Mouse (Mus musculus) liver, postnatal 0 days (tissue): ENCODE data around the gene Prr15.

Experiments
- CTCF ChIP-seq: sonication (generic); IDR thresholded peaks from 2 replicates; pipeline ENCODE4 v1.5.1; 2016; ENCODE audit warnings: antibody characterized with exemption, low read depth
- EP300 ChIP-seq: IDR thresholded peaks from 2 replicates; pipeline ENCODE4 v1.6.1; 2016; ENCODE audit warnings: antibody characterized with exemption, low read depth, mild to moderate bottlenecking

- TF ChIP-seq CTCF = no peak
- TF ChIP-seq EP300 = no peak
Measured at GRCm38 (mm10) chr6:54313071-54313470, 12.6 kb upstream of the Prr15 start.
